Mouse (Mus musculus) neural tube, embryonic 14.5 days (tissue): ENCODE measurements around the gene St7l. TPM values are rescaled to one million over a fixed set of nuclear protein-coding genes. Genes with fewer than 3 reads are reported as not detected.

ENCODE experiments used
- ATAC-seq: fragments of 200-750 bp; cut with Nextera tagmentation; 2 replicates; pipeline ENCODE4 v1.8.0; 2017; ENCODE audit warnings: low read depth, mild to moderate bottlenecking, moderate TSS enrichment, moderate library complexity
- H3K27ac ChIP-seq: fragments of 300-500 bp; sonication (generic); 2 replicates; pipeline ENCODE4 v1.5.1; 2014; ENCODE audit warnings: low read depth, mild to moderate bottlenecking, control low read depth, low read length, moderate library complexity, mixed read lengths
- H3K27me3 ChIP-seq: fragments of 300-500 bp; sonication (generic); 2 replicates; pipeline ENCODE4 v1.6.1; 2014; ENCODE audit warnings: low read length; ENCODE audit not compliant: control insufficient read depth, insufficient read depth
- H3K36me3 ChIP-seq: fragments of 300-500 bp; sonication (generic); 2 replicates; pipeline ENCODE4 v1.6.1; 2014; ENCODE audit warnings: low read length, mixed read lengths; ENCODE audit not compliant: control insufficient read depth, insufficient read depth
- H3K4me1 ChIP-seq: fragments of 300-500 bp; sonication (generic); 2 replicates; pipeline ENCODE4 v1.6.1; 2014; ENCODE audit warnings: low read length; ENCODE audit not compliant: control insufficient read depth, insufficient read depth
- H3K4me2 ChIP-seq: fragments of 300-500 bp; sonication (generic); 2 replicates; pipeline ENCODE4 v1.6.1; 2014; ENCODE audit warnings: mild to moderate bottlenecking, low read depth, low read length, control low read depth
- H3K4me3 ChIP-seq: fragments of 300-500 bp; sonication (generic); 2 replicates; pipeline ENCODE4 v1.5.1; 2014; ENCODE audit warnings: low read depth, low read length, control low read depth, mixed read lengths
- H3K9ac ChIP-seq: fragments of 300-500 bp; sonication (generic); replicated peaks from 2 replicates; pipeline ENCODE4 v1.6.1; 2014; ENCODE audit warnings: low read depth, mild to moderate bottlenecking, control low read depth, low read length, mixed read lengths
- H3K9me3 ChIP-seq: fragments of 300-500 bp; sonication (generic); 2 replicates; pipeline ENCODE4 v1.6.1; 2016; ENCODE audit warnings: low read length; ENCODE audit not compliant: control insufficient read depth
- WGBS: fragments of 180-500 bp; shearing (Covaris S2); extraction: QIAGEN DNeasy Blood & Tissue Kit; methylation state at CpG from one replicate; pipeline ENCODE4 v1.1.7; 2014; 5-methylcytosine and 5-hydroxymethylcytosine counted together
- polyA plus RNA-seq: library from polyadenylated mRNA; unstranded; fragments of >200 nt; fragmentation: Nextera tagmentation; extraction: Ambion mirVana; gene quantifications from 2 replicates; pipeline ENCODE4 v1.2.1, GENCODE M21; 2014

The St7l gene
- polyA plus RNA-seq, 1 experiment from 2014 or later, result 39.4 TPM

DNA sequence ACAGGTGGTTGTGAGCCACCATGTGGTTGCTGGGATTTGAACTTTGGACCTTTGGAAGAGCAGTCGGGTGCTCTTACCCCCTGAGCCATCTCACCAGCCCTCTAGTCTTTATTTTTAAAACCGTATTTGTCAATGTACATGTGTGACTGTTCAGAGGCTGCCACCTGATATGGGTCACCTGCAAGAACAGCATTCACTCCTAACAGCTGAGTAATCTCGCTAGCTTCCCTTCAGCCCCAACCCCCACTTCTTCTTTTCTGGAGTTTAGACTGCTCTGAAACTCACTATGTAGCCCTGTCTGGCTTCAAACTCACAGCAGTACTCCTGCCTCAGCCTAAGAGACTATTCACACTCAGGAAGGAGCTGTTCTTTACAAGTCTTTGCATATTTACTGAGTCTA lies 41.4 kb upstream of the St7l start:
- H3K4me3 ChIP-seq, result no peak overlapping the region
- no peaks in the 10 kb centered on the region for H3K27me3 ChIP-seq
- peaks cover 7% of the 10 kb centered on the region; the same call in 1 of the 2 replicates for H3K36me3 ChIP-seq
- no peak overlapping the region for H3K4me2 ChIP-seq
- peaks cover 5% of the 10 kb centered on the region; the same call in 1 of the 2 replicates for H3K4me1 ChIP-seq
- H3K9me3 ChIP-seq, result no peaks in the 10 kb centered on the region
- no peak for ATAC-seq
- H3K27ac ChIP-seq, result no peak overlapping the region
- 92% methylated on average over 3 of the region's 3 CpGs for WGBS
- H3K9ac ChIP-seq, result no peak overlapping the region

DNA sequence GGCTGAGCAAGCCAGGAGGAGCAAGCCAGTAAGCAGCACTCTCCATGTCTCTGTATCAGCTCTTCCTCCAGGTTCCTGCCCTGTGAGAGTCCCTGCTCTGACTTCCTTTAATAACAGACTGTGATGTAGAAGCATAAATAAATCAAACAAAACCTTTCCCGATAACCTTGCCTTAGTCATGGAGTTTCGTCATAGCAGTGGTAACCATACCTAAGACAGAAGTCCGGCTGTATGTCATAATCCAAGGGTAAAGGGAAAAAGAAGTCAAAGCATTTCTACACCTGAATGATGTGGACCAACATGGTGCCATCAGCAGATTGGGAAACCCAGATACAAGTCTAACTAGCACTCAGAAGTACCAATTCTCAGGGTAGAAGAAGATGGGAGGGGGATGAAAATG lies 28.0 kb upstream of the St7l start:
- no peak overlapping the region for H3K9ac ChIP-seq
- H3K36me3 ChIP-seq, result peaks cover 21% of the 10 kb centered on the region; the same call in 1 of the 2 replicates
- ATAC-seq, result no peak
- H3K4me3 ChIP-seq, result no peak overlapping the region
- 93% methylated on average over 3 of the region's 3 CpGs for WGBS
- no peaks in the 10 kb centered on the region for H3K27me3 ChIP-seq
- H3K4me2 ChIP-seq, result no peak overlapping the region
- H3K9me3 ChIP-seq, result no peaks in the 10 kb centered on the region
- H3K4me1 ChIP-seq, result no peaks in the 10 kb centered on the region
- no peak overlapping the region for H3K27ac ChIP-seq

DNA sequence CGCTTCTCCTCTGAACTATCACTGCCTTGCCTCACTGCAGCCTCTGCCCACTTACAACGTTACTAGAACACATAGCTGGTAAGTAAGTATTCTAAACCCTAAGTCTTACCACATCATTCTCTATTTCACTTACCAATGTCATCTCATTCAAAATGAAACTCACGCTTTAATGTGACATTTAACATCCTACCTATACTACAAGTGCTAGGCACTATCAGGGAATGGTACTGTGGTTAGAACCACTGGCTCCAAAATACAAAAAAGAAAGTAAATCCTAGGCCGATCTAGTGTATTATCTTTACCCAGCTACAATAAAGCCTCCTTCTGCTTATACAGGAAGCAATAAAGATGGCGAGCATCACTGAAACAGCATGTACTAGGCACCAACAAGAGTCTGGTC lies 22.8 kb upstream of the St7l start:
- Histone ChIP-seq H3K27ac (no peak overlapping the region), H3K4me2 (no peak overlapping the region), H3K27me3 (no peaks in the 10 kb centered on the region), H3K4me3 (no peak overlapping the region), H3K9me3 (no peaks in the 10 kb centered on the region), H3K9ac (no peak overlapping the region), H3K4me1 (no peaks in the 10 kb centered on the region), H3K36me3 (peaks cover 28% of the 10 kb centered on the region; the same call in 1 of the 2 replicates)
- ATAC-seq, result no peak
- 97% methylated on average over 5 of the region's 5 CpGs for WGBS

DNA sequence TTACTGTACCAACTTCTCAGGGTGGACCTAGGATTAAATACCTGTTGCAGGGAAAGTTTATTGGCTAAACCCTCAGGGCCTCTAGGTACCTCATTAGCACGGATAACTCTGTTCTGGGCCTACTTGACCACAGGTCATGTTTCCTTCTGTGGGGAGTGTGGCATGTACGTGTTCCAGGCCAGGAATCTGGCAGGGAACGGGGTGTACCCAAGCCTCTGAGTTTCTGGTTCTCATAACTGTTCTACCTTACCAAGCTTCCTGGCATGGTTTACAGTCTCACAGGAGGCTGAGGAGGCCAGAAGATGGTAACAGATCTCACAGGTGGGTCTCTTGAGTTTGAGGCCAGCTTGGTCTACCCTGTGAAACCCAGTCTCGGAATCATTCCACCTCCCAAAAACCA lies 17.2 kb upstream of the St7l start:
- H3K27ac ChIP-seq, result no peak overlapping the region
- 97% methylated on average over 4 of the region's 4 CpGs for WGBS
- no peak overlapping the region for H3K4me3 ChIP-seq
- H3K4me1 ChIP-seq, result no peaks in the 10 kb centered on the region
- peaks cover 20% of the 10 kb centered on the region; the same call in 1 of the 2 replicates for H3K36me3 ChIP-seq
- H3K27me3 ChIP-seq, result no peaks in the 10 kb centered on the region
- no peak overlapping the region for H3K4me2 ChIP-seq
- no peak overlapping the region for H3K9ac ChIP-seq
- no peak for ATAC-seq
- H3K9me3 ChIP-seq, result no peaks in the 10 kb centered on the region

DNA sequence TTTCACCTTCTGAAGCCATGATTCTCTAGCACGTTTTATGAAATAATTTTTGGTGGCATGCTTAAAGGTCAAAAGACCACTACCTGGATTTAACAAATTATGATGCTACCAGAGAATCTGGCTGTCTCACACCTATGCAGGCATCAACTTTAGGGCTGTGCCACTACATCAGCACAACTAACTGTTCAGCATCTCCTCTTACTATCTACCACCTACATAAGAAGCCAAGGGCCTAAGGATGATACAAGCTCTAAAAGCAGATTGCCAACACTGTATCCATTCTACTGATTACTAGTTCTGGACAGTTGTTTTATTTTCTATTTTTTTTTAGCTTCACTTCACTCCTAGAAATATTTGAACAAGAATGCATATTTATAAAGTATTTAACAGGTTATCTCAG lies 9.3 kb upstream of the St7l start:
- Histone ChIP-seq H3K4me3 (no peak overlapping the region), H3K4me2 (no peak overlapping the region), H3K9me3 (no peaks in the 10 kb centered on the region), H3K27me3 (no peaks in the 10 kb centered on the region), H3K9ac (no peak overlapping the region), H3K27ac (no peak overlapping the region), H3K36me3 (no peaks in the 10 kb centered on the region), H3K4me1 (no peaks in the 10 kb centered on the region)
- WGBS, result 86% methylated on average over 1 of the region's 1 CpGs
- no peak for ATAC-seq

DNA sequence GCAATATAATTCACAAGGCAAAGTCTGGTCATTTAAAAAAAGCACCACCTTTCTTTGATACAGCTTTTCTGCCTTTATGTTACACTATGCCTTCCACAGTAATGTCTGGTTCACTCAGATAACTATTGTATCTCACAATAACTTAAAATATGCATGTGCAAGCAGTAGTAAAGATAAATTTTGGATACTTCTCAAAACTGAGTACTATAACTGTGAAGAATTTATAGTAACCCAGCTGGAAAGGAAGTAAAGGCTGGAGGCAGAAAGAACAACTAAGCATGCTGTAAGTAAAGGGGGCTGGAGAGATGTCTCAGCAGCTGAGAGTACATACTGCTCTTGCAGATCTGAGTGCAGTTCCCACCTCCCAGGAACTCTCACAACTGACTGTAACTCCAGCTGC lies 8.9 kb upstream of the St7l start:
- ATAC-seq, result no peak
- no peaks in the 10 kb centered on the region for H3K4me1 ChIP-seq
- no peak overlapping the region for H3K4me3 ChIP-seq
- no peak overlapping the region for H3K9ac ChIP-seq
- no peaks in the 10 kb centered on the region for H3K36me3 ChIP-seq
- H3K27me3 ChIP-seq, result no peaks in the 10 kb centered on the region
- H3K9me3 ChIP-seq, result no peaks in the 10 kb centered on the region
- no peak overlapping the region for H3K27ac ChIP-seq
- H3K4me2 ChIP-seq, result no peak overlapping the region

DNA sequence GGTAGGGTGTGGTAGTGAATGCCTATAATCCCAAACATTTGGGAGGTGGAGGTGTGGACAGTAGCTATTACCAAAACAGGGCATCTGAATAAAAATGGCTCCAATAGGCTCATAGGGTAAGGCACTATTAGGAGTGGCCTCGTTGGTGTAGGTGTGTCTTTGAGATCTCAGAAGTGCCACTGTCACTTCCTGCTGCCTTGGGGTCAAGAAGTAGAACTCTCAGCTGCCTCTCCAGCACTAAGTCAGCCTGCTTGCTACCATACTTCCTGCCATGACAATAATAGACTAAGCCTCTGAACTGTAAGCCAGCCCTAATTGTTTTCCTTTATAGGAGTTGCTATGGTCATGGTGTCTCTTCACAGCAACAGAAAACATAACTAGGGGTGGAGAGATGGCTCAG lies 7.7 kb upstream of the St7l start:
- H3K27ac ChIP-seq, result no peak overlapping the region
- H3K9ac ChIP-seq, result no peak overlapping the region
- H3K36me3 ChIP-seq, result no peaks in the 10 kb centered on the region
- no peak for ATAC-seq
- peaks cover 2% of the 10 kb centered on the region; the same call in 1 of the 2 replicates for H3K4me1 ChIP-seq
- no peaks in the 10 kb centered on the region for H3K27me3 ChIP-seq
- H3K4me2 ChIP-seq, result no peak overlapping the region
- no peak overlapping the region for H3K4me3 ChIP-seq
- no peaks in the 10 kb centered on the region for H3K9me3 ChIP-seq
- WGBS, result 61% methylated on average over 1 of the region's 1 CpGs

DNA sequence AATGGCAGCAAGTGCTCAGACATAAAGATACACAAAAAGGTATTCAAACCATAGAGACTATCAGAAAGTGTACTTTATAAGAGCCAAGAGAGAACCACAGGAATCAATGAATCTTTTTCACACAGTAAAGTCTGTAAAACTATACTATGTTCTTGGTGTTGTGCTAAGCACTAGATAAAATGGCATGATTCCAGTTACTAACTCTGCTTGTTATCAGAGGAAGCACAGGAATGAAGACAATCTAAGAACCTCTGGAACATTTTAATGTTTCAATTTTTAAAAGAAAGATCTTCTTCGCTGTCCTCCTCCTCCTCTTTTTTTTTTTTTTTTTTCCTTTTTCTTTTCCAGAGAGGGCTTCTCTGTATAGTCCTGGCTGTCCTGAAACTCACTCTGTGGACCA lies 5.2 kb upstream of the St7l start:
- Histone ChIP-seq H3K27me3 (no peaks in the 10 kb centered on the region), H3K36me3 (no peaks in the 10 kb centered on the region), H3K4me2 (no peak overlapping the region), H3K4me1 (peaks cover 13% of the 10 kb centered on the region), H3K4me3 (no peak overlapping the region), H3K9me3 (no peaks in the 10 kb centered on the region), H3K9ac (no peak overlapping the region), H3K27ac (no peak overlapping the region)
- ATAC-seq, result no peak
- WGBS, result 100% methylated on average over 1 of the region's 1 CpGs

DNA sequence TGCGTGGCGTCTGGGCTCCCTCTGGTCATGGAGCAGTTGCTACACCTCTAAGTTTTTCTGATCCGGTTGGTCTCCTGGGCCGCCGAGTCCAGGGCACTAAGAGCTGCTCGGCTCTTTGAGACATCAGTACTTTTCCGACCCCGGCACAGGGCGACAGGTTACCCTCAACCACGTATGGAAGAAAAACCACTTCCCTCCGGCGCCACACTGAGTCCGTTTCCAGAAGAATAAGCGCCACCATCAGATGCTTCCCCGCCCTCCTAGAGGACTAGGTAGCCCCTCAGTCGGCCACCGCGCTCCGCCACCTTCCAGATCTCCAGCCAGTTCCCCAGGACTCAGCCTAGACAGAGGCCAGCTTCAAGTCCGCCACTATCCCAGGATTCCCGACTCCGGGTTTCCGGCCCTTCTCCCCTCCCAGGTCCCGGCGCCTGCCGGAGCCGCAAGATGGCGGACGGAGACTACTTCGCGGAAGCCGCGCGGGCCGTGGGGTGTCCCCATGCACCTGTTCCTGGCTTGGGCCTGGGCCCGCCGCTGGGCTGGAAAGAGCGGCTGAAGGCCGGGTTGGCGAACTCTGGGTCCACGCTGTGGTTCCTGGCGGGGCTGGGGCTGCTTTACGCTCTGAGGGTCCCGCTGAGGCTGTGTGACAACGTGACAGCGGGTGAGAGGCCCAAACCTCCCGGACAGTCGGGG lies 991 bp downstream of the St7l start:
- peak; percentile 95 for ATAC-seq
- H3K4me3 ChIP-seq, result peak overlapping the region; percentile 76
- H3K27ac ChIP-seq, result peak overlapping the region; percentile 94
- H3K9ac ChIP-seq, result peak overlapping the region; percentile 88
- H3K27me3 ChIP-seq, result no peaks in the 10 kb centered on the region
- WGBS, result under 1% methylated on average over 48 of the region's 48 CpGs
- peak overlapping the region; percentile 68 for H3K4me2 ChIP-seq
- no peaks in the 10 kb centered on the region for H3K9me3 ChIP-seq
- H3K4me1 ChIP-seq, result peaks cover 23% of the 10 kb centered on the region
- no peaks in the 10 kb centered on the region; the same call in 1 of the 2 replicates for H3K36me3 ChIP-seq
